Mouse (Mus musculus): ENCODE results near the gene Fam120a.

DNA sequence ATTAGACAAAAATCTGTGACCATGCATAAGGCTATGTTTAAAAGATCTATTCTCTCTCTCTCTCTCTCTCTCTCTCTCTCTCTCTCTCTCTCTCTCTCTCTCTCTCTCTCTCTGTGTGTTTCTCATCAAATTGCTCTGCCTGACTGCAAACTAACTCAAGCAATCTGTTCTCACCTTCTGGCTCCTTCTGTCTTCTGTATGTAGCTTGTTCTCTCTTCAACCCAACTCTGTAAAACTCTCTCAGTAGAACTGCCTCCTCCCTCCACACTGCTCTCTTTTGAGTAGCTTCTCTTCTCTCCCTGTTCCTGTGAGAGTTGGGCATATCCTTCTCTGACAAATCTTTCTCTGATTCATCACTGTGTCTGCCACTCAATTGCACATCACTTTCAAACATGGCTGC is 25.1 kb upstream of the Fam120a start:
- TF ChIP-seq CTCF (IDR thresholded peaks at IDR 0.05; ENCODE audit: low read depth, low read length) (no peak), GATA1 (IDR thresholded peaks at IDR 0.05; ENCODE audit: borderline replicate concordance, low read length) (no peak)
